Mouse (Mus musculus): ENCODE results near the gene Tbxas1. TPM values are rescaled to one million over a fixed set of nuclear protein-coding genes. Genes with fewer than 3 reads are reported as not detected.

Tbxas1 gene
- total RNA-seq (2021): 1 to 10 TPM; 3.0 to 3.3 TPM

GRCm38 (mm10) chr6:38875258-38876070 lies at the start of gene Tbxas1:
TSS of gene Tbxas1 (plus strand) at chr6:38875404.
- intact Hi-C loops (cut with DNase I): loop anchor here (2.0 to 10.0 kb wide), 3 partner anchors 35 to 191 kb away; no protein-coding TSS in a partner anchor

DNA sequence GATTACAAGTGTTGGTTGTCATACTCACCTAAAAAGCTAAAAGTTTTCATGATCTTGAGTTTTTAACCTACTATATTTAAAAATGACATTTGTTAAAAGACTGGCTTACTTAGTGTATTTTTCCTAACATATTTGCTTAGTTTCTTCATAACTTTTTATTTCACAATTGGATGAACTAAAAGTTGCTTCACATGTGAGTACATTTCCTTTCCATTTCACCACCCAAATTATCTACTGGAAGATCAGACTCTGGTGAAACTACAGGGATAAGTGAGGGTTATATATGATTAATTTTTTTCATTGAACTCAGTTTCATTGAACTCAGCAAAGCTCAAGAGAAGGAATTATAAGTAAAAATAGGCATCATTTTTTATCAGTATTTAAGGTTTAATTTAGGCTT lies 49.3 kb upstream of the Tbxas1 start:
- DNase-seq (ENCODE audit: low spot score in 2 of 2): no peak
- intact Hi-C loops (cut with DNase I): no loop called here

More at GRCm38 (mm10) chr6:38875258-38876070, at the start of gene Tbxas1:
- peak; percentile 42 to 50 for DNase-seq (ENCODE audit: low spot score in 2 of 2)

GRCm38 (mm10) chr6:38826857-38827256 lies 48.3 kb upstream of the Tbxas1 start:
- intact Hi-C loops (cut with DNase I): no loop called here
- DNase-seq (ENCODE audit: low spot score in 2 of 2): no peak

GRCm38 (mm10) chr6:38827435-38827834 lies 47.8 kb upstream of the Tbxas1 start:
- intact Hi-C loops (cut with DNase I): no loop called here
- DNase-seq (ENCODE audit: low spot score in 2 of 2): no peak

GRCm38 (mm10) chr6:38828211-38828610 lies 47.0 kb upstream of the Tbxas1 start:
- intact Hi-C loops (cut with DNase I): no loop called here
- DNase-seq (ENCODE audit: low spot score in 2 of 2): no peak

GRCm38 (mm10) chr6:38829452-38829851 lies 45.8 kb upstream of the Tbxas1 start:
- peak in 1 of 2 experiments; percentile 19 for DNase-seq (ENCODE audit: low spot score in 2 of 2)
- intact Hi-C loops (cut with DNase I): no loop called here

GRCm38 (mm10) chr6:38833721-38834120 lies 41.5 kb upstream of the Tbxas1 start:
- DNase-seq (ENCODE audit: low spot score in 2 of 2): no peak
- intact Hi-C loops (cut with DNase I): no loop called here

DNA sequence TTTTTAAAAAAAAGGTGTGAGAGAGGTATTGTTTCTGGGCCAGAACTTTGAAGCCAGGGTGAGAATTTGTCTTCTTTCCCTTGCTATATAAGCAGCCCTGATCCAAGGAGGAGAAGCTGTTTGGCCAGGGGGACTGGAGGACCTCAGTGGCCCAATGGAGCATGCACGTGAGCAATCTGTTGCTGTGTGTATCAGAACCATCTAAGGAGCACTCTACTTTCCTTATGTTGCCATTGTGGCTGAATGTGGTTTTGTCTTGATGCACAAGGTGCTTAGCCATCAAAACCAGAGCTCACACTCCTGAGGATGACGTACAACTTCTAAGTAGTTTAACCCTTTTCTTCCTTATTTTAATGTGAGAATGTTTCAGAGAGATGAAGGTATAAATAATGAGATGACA lies 40.5 kb upstream of the Tbxas1 start:
- intact Hi-C loops (cut with DNase I): no loop called here
- no peak for DNase-seq (ENCODE audit: low spot score in 2 of 2)

- intact Hi-C loops (cut with DNase I): no loop called here
- DNase-seq (ENCODE audit: low spot score in 2 of 2): no peak
Measured at GRCm38 (mm10) chr6:38835217-38835616, 40.0 kb upstream of the Tbxas1 start.

DNA sequence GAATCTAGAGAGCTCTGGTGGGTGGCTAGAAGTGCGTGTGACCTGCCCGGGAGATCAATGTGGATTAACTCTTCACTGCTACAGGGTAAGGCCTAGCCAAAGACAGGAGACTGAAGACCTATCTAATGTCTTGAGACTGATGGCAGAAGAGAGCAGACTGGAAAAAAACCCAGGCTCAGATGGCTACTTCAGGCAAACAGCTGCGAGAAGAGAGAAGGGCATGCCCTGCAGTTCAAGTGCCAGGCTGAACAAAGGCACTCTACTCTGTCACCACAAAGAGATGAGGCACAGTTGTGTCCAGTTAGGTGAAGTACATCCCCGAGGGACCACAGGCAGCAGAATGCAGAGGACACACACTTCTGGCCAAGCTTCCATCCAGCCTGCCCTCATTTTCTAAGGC lies 37.1 kb upstream of the Tbxas1 start:
- DNase-seq (ENCODE audit: low spot score in 2 of 2): no peak
- intact Hi-C loops (cut with DNase I): no loop called here

GRCm38 (mm10) chr6:38839891-38840290 lies 35.3 kb upstream of the Tbxas1 start:
- intact Hi-C loops (cut with DNase I): no loop called here
- no peak for DNase-seq (ENCODE audit: low spot score in 2 of 2)

DNA sequence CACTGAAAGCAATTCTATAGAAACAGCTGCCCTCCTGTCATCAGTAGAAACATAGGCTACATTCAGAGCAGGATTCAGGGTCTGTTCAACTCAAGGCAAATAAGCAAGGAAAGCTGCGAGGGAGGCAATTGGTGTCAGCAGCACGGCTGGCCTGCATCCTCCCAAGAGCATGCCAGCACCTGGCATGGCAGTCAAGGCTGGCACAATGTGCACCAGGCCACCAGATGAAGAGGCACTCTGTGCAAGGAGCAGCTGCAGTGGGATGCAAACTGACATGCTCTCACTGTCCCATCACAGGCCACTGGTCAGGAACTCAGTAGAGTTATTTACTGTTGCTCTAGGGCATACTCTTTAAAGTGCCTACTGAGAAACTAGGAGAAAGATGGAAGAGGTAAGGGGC lies 34.8 kb upstream of the Tbxas1 start:
- peak in 1 of 2 experiments; percentile 28 for DNase-seq (ENCODE audit: low spot score in 2 of 2)
- intact Hi-C loops (cut with DNase I): no loop called here

- intact Hi-C loops (cut with DNase I): no loop called here
- no peak for DNase-seq (ENCODE audit: low spot score in 2 of 2)
Measured at GRCm38 (mm10) chr6:38840780-38841179, 34.4 kb upstream of the Tbxas1 start.

DNA sequence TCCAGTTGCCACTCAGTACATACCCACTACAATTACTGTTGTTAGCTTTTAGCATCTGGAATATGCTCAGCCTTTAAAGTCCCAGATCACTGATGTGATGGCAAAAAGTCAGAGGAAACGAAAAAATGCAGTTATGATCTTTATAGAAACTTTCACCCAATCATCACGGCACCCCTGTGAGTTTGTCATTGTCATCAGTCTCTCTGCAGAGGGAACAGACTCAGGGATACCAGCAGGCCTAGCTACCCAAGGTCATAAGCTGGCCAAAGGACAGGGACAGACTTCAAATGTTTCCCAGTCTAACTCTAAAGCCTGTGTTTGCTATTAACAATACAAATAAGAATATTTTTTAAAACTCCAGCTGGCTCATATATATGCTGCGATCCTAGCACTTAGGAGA lies 33.7 kb upstream of the Tbxas1 start:
- no peak for DNase-seq (ENCODE audit: low spot score in 2 of 2)
- intact Hi-C loops (cut with DNase I): no loop called here

- DNase-seq (ENCODE audit: low spot score in 2 of 2): no peak
- intact Hi-C loops (cut with DNase I): no loop called here
Measured at GRCm38 (mm10) chr6:38845117-38845516, 30.1 kb upstream of the Tbxas1 start.

DNA sequence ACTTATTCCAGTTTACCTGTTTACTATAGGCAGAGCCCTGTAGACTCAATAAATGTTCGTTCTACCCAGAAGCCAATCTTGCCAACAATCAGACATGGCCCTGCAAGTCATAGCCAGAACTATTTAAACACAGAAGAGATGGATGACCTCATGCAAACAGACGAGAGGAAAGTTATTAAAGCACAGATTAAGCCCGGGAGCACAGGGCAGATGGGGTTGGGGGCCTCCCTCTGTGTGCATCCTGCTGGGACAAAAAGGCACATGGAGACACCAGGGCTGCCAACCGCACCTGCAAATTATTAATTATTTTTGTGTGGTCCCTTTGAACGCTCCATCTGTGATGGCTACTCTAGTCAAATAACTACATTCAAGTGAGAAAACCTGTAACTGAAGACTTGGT lies 29.3 kb upstream of the Tbxas1 start:
- intact Hi-C loops (cut with DNase I): no loop called here
- DNase-seq (ENCODE audit: low spot score in 2 of 2): no peak

DNA sequence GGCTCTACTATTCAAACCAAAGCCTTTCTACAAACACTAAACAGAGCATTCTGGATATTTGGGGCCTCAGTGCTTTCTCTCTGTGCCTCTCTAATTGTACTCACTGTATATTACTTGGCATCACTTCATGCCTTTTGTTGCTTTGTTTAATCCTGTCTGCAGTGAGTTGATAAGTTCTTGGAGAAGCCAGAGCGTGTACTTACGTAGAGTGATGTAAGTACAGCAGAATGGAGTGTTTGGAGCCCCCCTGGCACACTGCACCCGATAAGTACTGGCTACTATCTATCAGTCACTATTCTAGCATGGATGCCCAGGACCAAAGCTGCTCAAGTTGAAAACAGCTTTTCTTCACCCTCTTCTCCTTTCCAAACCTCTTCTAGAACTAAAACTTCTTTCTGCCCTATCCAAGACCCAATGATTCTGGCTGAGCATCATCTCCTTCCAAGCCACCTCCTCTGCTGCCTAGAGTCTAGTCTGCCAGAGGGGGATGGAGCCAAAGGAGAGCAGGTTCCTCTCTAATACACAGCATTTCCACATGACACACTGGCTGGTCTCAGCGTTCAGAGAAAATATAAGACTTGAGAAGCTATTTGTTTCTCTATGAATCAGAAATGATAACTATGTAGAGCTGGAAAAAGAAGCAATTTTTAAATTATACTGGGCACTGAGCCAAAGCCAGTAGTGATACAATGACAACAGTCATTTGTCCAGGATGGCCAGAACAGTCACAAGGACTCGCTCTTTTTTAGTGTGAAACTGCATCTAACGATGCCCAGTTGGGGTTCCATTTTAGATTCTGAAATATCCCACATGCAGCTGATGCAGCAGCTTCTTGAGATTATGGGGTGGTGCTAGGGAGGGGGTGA lies 28.6 kb upstream of the Tbxas1 start:
- intact Hi-C loops (cut with DNase I): no loop called here
- peak in 1 of 2 experiments; percentile 40 for DNase-seq (ENCODE audit: low spot score in 2 of 2)

DNA sequence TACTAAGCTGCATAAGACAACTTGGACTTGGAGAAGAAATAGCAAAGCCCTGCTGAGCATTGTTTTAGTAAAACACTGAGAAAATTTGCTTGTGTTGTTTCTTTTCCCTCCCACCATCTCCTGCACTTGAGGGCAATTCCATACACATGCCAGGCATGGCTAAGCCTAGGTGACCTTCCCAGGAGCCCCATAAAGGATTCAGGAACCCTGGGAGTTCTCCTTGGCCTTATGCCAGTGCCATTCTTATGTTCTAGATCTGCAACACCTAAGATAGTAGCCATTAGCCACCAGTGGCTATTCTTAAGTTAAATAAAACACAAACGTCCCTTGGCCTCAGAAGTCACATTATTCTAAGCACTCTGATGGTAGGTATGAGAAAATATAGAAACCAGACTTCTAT lies 27.8 kb upstream of the Tbxas1 start:
- DNase-seq (ENCODE audit: low spot score in 2 of 2): no peak
- intact Hi-C loops (cut with DNase I): no loop called here

- intact Hi-C loops (cut with DNase I): no loop called here
Measured at GRCm38 (mm10) chr6:38847958-38848910, 27.0 kb upstream of the Tbxas1 start.

More at GRCm38 (mm10) chr6:38847958-38848910, 27.0 kb upstream of the Tbxas1 start:
- DNase-seq (ENCODE audit: low spot score in 2 of 2): no peak
